Mouse (Mus musculus): Measurements from ENCODE around the gene Nlrc5. TPM values are rescaled to one million over a fixed set of nuclear protein-coding genes. Genes with fewer than 3 reads are reported as not detected.

The Nlrc5 gene
- polyA plus RNA-seq, 1 experiment = 7.4 TPM

DNA sequence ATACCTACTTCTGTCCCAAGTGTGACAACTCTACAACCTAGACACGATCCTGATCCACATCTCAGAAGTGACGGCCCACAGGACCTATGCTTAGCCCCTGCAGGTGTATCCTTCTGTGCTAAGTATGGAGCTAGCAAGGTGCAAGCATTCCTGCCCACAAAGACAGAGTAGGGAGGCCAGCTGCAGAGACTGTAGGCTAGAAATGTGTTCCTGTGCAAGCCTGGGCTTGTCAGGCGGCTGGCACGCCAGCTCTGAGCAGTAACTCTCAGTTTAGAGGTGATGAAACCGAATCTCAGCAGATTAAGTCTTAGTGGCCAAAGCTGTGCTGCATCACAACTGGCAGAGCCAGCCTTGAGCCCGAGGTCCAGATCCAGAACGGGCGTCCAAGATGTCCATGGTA lies 133.9 kb downstream of the Nlrc5 start:
- no peaks in the 10 kb centered on the region for H3K4me1 ChIP-seq (ENCODE audit: control insufficient read depth, insufficient read depth, insufficient read length, low read length)
- TF ChIP-seq POLR2A (IDR thresholded peaks at IDR 0.05; ENCODE audit: low read depth, low read length) (no peak), CTCF (IDR thresholded peaks at IDR 0.05; ENCODE audit: extremely low read depth, insufficient read length, insufficient replicate concordance, low read depth, low read length) (no peak)
- H3K36me3 ChIP-seq (ENCODE audit: control insufficient read depth, insufficient read depth, low read length) = peaks cover 2% of the 10 kb centered on the region
- no peak overlapping the region for H3K27ac ChIP-seq (ENCODE audit: insufficient read depth, low read depth, low read length)
- no peak overlapping the region for H3K4me3 ChIP-seq (ENCODE audit: low read depth, low read length)
- 91% methylated on average over 8 of the region's 8 CpGs for WGBS
- H3K27me3 ChIP-seq (ENCODE audit: control insufficient read depth, insufficient read depth, low read length) = no peaks in the 10 kb centered on the region

DNA sequence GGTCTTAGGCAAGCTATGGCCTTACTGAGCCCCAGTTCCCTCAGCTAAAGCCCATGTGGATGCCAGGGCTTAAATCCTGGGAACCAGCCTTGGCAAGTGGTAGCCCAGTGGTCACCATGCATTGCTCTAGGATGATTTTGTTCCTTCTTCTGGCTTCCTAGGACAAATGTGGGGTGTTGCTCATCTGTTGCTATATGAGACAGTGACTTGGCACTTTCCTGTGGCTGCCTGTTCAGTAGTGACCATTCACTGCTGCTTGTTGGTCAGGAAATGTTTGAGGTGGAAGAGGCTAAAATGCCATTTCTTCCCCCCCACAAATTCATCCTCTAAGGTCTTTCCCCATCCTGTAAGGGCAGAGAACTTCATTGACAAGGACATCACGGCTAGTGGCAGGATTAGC lies 135.3 kb downstream of the Nlrc5 start:
- Histone ChIP-seq H3K4me3 (ENCODE audit: low read depth, low read length) (no peak overlapping the region), H3K27me3 (ENCODE audit: control insufficient read depth, insufficient read depth, low read length) (no peaks in the 10 kb centered on the region), H3K27ac (ENCODE audit: insufficient read depth, low read depth, low read length) (no peak overlapping the region), H3K36me3 (ENCODE audit: control insufficient read depth, insufficient read depth, low read length) (peaks cover 12% of the 10 kb centered on the region), H3K4me1 (ENCODE audit: control insufficient read depth, insufficient read depth, insufficient read length, low read length) (no peaks in the 10 kb centered on the region)
- WGBS = 63% methylated on average over 1 of the region's 1 CpGs
- no peak for TF ChIP-seq CTCF (IDR thresholded peaks at IDR 0.05; ENCODE audit: extremely low read depth, insufficient read length, insufficient replicate concordance, low read depth, low read length)

DNA sequence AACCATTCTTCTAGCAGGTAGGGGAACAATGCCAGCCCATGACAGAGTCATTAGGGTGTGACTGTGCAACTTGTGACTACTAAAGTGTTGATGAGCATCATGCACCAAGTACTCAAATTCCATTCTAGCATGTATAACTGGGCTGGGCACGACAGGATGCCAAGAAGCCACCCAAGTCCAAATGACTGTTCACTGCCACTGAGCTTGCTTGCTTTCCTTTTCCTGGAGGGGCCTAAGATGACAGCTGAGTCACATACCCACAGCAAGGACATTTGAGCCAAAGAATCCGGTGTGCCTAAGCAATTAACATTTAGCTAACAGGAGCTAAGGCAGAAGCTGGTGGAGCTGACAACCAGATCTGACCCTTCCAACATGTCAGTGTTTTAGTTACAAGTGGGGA lies 137.7 kb downstream of the Nlrc5 start:
- Histone ChIP-seq H3K27ac (ENCODE audit: insufficient read depth, low read depth, low read length) (no peak overlapping the region), H3K4me3 (ENCODE audit: low read depth, low read length) (no peak overlapping the region), H3K4me1 (ENCODE audit: control insufficient read depth, insufficient read depth, insufficient read length, low read length) (no peaks in the 10 kb centered on the region), H3K36me3 (ENCODE audit: control insufficient read depth, insufficient read depth, low read length) (peaks cover 35% of the 10 kb centered on the region), H3K27me3 (ENCODE audit: control insufficient read depth, insufficient read depth, low read length) (no peaks in the 10 kb centered on the region)
- TF ChIP-seq CTCF (IDR thresholded peaks at IDR 0.05; ENCODE audit: extremely low read depth, insufficient read length, insufficient replicate concordance, low read depth, low read length) (no peak), POLR2A (IDR thresholded peaks at IDR 0.05; ENCODE audit: low read depth, low read length) (no peak)
- WGBS = 60% methylated on average over 2 of the region's 2 CpGs

GRCm38 (mm10) chr8:94574159-94574907 lies 140.2 kb downstream of the Nlrc5 start:
- WGBS = 83% methylated on average over 16 of the region's 16 CpGs
- no peaks in the 10 kb centered on the region for H3K27me3 ChIP-seq (ENCODE audit: control insufficient read depth, insufficient read depth, low read length)
- H3K36me3 ChIP-seq (ENCODE audit: control insufficient read depth, insufficient read depth, low read length) = peaks cover 56% of the 10 kb centered on the region
- H3K4me3 ChIP-seq (ENCODE audit: low read depth, low read length) = no peak overlapping the region
- no peak for TF ChIP-seq CTCF (IDR thresholded peaks at IDR 0.05; ENCODE audit: extremely low read depth, insufficient read length, insufficient replicate concordance, low read depth, low read length)
- no peak for TF ChIP-seq POLR2A (IDR thresholded peaks at IDR 0.05; ENCODE audit: low read depth, low read length)
- no peak overlapping the region for H3K27ac ChIP-seq (ENCODE audit: insufficient read depth, low read depth, low read length)
- H3K4me1 ChIP-seq (ENCODE audit: control insufficient read depth, insufficient read depth, insufficient read length, low read length) = no peaks in the 10 kb centered on the region

GRCm38 (mm10) chr8:94575148-94575547 lies 141.0 kb downstream of the Nlrc5 start:
- 91% methylated on average over 4 of the region's 4 CpGs for WGBS
- Histone ChIP-seq H3K36me3 (ENCODE audit: control insufficient read depth, insufficient read depth, low read length) (peaks cover 58% of the 10 kb centered on the region), H3K27ac (ENCODE audit: insufficient read depth, low read depth, low read length) (no peak overlapping the region), H3K4me1 (ENCODE audit: control insufficient read depth, insufficient read depth, insufficient read length, low read length) (no peaks in the 10 kb centered on the region), H3K27me3 (ENCODE audit: control insufficient read depth, insufficient read depth, low read length) (no peaks in the 10 kb centered on the region), H3K4me3 (ENCODE audit: low read depth, low read length) (no peak overlapping the region)
- no peak for TF ChIP-seq POLR2A (IDR thresholded peaks at IDR 0.05; ENCODE audit: low read depth, low read length)
- TF ChIP-seq CTCF (IDR thresholded peaks at IDR 0.05; ENCODE audit: extremely low read depth, insufficient read length, insufficient replicate concordance, low read depth, low read length) = no peak

Other genes starting within 250 kb of the Nlrc5 start
- 3.6 and 5.4 TPM in 2 replicates for gene Nup93, start 219.8 kb upstream of the Nlrc5 start, polyA plus RNA-seq (2012; rRNA removed)
- gene Slc12a3, start 105.2 kb upstream of the Nlrc5 start, polyA plus RNA-seq (2012; rRNA removed) = 0.06 and 0.22 TPM in 2 replicates
- 302 and 331 TPM in 2 replicates for gene Herpud1, start 47.9 kb upstream of the Nlrc5 start, polyA plus RNA-seq (2012; rRNA removed)
- gene Cpne2, start 98.6 kb downstream of the Nlrc5 start, polyA plus RNA-seq (2012; rRNA removed) = 25.7 and 108 TPM in 2 replicates
- gene Rspry1, start 167.6 kb downstream of the Nlrc5 start, polyA plus RNA-seq (2012; rRNA removed) = 1.9 and 3.5 TPM in 2 replicates
- gene Fam192a, start 167.6 kb downstream of the Nlrc5 start, polyA plus RNA-seq (2012; rRNA removed) = 9.1 and 24.2 TPM in 2 replicates
- 26.3 and 50.7 TPM in 2 replicates for gene Arl2bp, start 232.2 kb downstream of the Nlrc5 start, polyA plus RNA-seq (2012; rRNA removed)

All from small intestine, adult 2 months (tissue).